Mouse (Mus musculus) adipocyte (in vitro differentiated cells): ENCODE data around the gene Tprn.
A peak's percentile ranks its signal among the peaks of the same experiment; 100 is the strongest.

Source experiments
- DNase-seq: peaks from one replicate; pipeline ENCODE4 v3.0.0-alpha.2; 2016; ENCODE audit warnings: low spot score

Tprn gene

GRCm38 (mm10) chr2:25292856-25293255 lies 30.4 kb downstream of the Tprn start:
- peak; percentile 66 for DNase-seq

GRCm38 (mm10) chr2:25293706-25294105 lies 31.3 kb downstream of the Tprn start:
- DNase-seq: no peak

- DNase-seq: no peak
Observed at GRCm38 (mm10) chr2:25297093-25297492, 34.7 kb downstream of the Tprn start.

- DNase-seq: no peak
Observed at GRCm38 (mm10) chr2:25298046-25298445, 35.6 kb downstream of the Tprn start.

- DNase-seq: no peak
Observed at GRCm38 (mm10) chr2:25303452-25303851, 41.0 kb downstream of the Tprn start.

DNA sequence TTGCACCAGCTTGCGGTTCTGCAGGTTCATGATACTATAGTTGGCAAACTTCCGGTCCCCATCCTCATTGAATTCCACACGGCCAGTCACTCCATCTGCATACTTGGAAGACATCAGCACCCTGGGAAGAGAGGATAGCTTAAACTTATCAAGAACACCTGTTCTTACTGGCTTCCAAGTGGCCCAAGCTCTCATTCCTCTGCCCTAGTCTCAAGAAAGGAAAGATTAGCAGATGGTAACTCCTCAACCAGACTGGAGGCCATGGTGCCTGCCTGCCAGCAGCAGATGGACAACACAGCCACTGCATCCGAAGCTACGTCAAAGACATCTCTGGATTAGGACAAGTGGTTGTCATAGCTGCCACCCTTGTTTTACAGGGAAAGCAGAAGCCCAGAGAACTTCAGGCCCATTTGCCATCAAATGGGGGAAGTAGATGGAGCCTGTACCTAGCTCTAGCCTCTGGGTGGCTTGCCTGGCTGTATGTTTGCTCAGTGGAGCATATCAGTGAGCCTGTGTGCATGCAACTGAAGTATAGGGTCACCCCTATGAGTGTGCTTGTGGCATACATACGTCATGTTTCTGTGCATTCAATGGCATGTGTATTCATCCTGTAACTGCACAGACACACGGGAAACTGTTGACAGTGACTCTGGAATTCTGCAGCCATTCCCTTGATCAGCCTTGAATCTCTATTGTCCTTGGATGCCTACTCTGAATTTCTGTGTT lies 41.7 kb downstream of the Tprn start:
- no peak for DNase-seq

DNA sequence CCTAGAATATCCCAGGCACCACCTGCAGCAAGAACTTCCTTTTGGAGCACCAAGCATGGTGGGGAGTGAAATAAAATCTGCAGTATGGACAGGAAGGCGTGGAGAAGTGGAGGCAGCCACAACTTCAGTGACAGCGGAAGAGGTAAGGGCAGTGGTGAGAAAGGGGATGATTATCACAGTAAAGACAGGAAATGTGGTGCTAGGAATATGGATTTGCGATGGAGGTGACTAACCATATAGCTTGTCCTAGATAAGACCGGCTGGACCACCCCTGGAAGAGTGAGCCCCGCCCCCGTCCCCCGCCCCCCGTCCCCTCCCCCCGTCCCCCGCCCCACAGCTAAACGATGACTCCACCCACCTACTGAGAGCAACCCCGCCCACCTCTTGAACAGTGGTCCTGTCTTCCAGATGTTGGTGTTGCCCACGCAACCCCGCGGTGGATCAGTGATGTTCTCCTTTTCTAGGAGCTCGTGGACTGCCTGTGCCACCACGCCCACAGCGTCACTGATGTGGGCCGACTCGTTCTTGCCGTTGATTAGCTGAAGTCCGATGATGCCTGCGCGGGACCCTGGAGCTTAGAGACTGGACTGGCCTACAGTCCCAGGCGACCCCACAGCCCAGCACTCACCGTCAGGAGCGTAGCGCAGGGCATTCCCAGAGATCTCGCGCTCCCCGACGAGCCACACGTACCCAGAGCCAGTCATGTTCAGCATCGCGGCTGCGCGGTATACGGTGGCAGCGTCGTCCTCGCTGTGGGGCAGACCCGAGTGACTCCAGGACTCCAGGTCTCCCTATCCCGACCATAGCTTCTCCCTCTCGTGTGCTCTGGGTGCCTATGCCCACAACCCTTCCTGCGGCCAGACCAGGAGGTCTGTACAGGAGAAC lies 42.5 kb downstream of the Tprn start:
- no peak for DNase-seq

DNA sequence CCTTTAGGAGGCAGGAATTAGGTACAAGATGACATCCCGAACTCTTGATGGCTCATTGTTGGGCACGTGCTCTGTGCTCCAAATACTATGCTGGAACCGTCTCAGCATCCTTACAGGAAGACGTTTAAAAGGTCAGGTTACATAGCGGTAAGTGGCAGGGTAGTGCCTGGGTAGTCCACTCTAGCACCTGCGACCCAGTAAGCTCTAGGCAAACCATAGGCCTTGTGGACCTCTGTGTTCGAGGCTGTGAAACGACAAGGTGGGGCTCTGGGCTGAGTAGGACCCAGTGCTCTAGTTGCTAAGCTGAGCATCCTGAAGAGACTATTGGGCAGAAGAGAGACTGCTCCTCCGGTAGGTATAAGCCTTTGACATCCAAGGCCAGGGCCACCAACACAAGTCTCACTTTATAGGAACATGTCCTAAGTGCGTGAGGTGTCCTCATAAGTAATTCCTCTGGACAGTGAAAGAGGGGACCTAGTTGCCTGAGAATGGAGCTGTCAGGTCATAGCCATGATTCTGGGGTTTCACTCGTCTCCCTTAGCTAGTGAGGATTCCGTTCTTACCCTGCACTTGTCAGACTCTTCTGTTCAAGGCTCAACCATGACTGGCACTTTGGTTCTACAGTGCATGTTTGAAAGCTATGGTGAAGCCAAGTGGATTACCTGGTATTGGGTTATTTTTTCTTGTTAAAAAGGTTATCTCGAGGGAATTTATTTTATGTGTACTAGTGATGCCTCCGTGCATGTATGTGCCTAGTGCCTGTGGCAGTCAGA lies 43.4 kb downstream of the Tprn start:
- DNase-seq: no peak

GRCm38 (mm10) chr2:25310180-25310579 lies 47.8 kb downstream of the Tprn start:
- no peak for DNase-seq

DNA sequence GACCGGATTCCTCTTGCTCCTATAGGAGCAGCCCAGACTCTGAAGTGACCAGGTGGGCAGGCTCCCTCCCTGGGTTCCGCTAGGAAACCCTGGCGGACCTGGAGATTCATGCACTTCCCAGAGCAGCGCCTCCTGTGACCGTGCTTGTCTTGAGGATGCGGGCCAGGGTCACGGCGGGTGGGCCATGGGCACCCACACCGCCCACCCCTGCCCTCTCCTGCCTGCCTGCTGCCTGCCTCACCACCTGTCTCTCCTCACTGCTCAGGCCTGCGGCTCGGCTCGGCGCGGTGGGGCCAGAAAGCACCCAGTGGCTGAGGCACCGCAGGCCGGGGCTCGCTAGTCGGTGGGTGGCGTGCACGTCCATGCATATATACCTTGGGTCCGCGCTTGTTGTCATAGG lies 48.6 kb downstream of the Tprn start:
- DNase-seq: no peak

DNA sequence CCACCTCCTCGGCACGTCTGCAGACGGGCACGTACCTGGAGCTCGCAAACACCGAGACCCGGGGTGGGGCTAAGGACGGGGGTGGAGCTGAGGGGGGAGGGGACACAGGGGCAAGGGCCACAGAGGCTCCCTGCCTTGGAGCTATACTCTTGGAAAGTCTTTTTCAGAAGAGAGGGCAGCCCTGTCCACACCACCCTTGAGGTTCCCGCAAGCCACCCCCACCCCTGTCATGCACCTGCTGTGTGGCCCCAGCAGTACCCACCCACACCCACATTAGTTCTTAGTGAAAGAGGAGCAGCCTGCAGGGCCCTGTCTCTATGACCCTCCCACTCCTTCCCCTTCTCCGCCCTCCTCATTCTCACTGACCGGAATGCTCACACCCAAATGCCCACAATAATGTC lies 49.1 kb downstream of the Tprn start:
- DNase-seq: no peak

- no peak for DNase-seq
Observed at GRCm38 (mm10) chr2:25318119-25318966, 55.9 kb downstream of the Tprn start.

- no peak for DNase-seq
Observed at GRCm38 (mm10) chr2:25318971-25319773, 56.8 kb downstream of the Tprn start, which contains the start of gene Grin1. TSS of gene Grin1 (minus strand) at chr2:25319187.
